Mouse (Mus musculus) natural killer cell, adult 2 months (primary cell): ENCODE measurements around the gene Slc25a19.

Source experiments
- DNase-seq, 2 experiments: peaks; one replicate each; pipeline ENCODE4 v3.0.0; 2022; ENCODE audit warnings: low spot score in 2 of 2

The Slc25a19 gene

GRCm38 (mm10) chr11:115618732-115619516, 9.2 kb downstream of the Slc25a19 start:
- DNase-seq = no peak

GRCm38 (mm10) chr11:115618001-115618400, 10.1 kb downstream of the Slc25a19 start:
- no peak for DNase-seq

GRCm38 (mm10) chr11:115616893-115617292, 11.2 kb downstream of the Slc25a19 start:
- no peak for DNase-seq

GRCm38 (mm10) chr11:115616371-115616770, 11.7 kb downstream of the Slc25a19 start:
- DNase-seq = no peak

GRCm38 (mm10) chr11:115615875-115616274, 12.2 kb downstream of the Slc25a19 start:
- DNase-seq = no peak

GRCm38 (mm10) chr11:115615108-115615825, 12.8 kb downstream of the Slc25a19 start:
- no peak for DNase-seq

GRCm38 (mm10) chr11:115614346-115615107, 13.6 kb downstream of the Slc25a19 start:
- DNase-seq = no peak

GRCm38 (mm10) chr11:115613138-115613945, 14.8 kb downstream of the Slc25a19 start:
- DNase-seq = no peak

- peak; percentile 96 to 97 for DNase-seq
Observed at GRCm38 (mm10) chr11:115612410-115613137, 15.5 kb downstream of the Slc25a19 start, which contains the start of gene Mif4gd. TSS of gene Mif4gd (minus strand) at chr11:115612969.

GRCm38 (mm10) chr11:115612059-115612409, 16.1 kb downstream of the Slc25a19 start:
- DNase-seq = peak in 1 of 2 experiments; percentile 39

GRCm38 (mm10) chr11:115611173-115611572, 16.9 kb downstream of the Slc25a19 start:
- no peak for DNase-seq

- DNase-seq = no peak
Observed at GRCm38 (mm10) chr11:115609576-115609975, 18.5 kb downstream of the Slc25a19 start.

GRCm38 (mm10) chr11:115608421-115609399, 19.4 kb downstream of the Slc25a19 start:
- no peak for DNase-seq

- DNase-seq = no peak
Observed at GRCm38 (mm10) chr11:115606733-115607132, 21.4 kb downstream of the Slc25a19 start.

- DNase-seq = no peak
Observed at GRCm38 (mm10) chr11:115604304-115604696, 23.8 kb downstream of the Slc25a19 start.

GRCm38 (mm10) chr11:115603476-115604303, 24.4 kb downstream of the Slc25a19 start, which contains the start of the genes Mrps7 and Gga3:
TSS of gene Mrps7 (plus strand) at chr11:115603925.
TSS of gene Gga3 (minus strand) at chr11:115604051.
- DNase-seq = peak; percentile 93 to 95

- no peak for DNase-seq
Observed at GRCm38 (mm10) chr11:115603128-115603475, 25.0 kb downstream of the Slc25a19 start.

- DNase-seq = no peak
Observed at GRCm38 (mm10) chr11:115601174-115601573, 26.9 kb downstream of the Slc25a19 start.

GRCm38 (mm10) chr11:115600743-115601142, 27.4 kb downstream of the Slc25a19 start:
- DNase-seq = no peak
